Mouse (Mus musculus) kidney, adult 9 months (tissue): ENCODE measurements at regions not wholly inside any gene's neighbourhood (a gene's known extent, or its start where the extent isn't known, plus 50 kb on each side); places are given as distances from the start of the nearest gene placed in this dataset.

ENCODE experiments used
- DNase-seq: peaks from one replicate; pipeline ENCODE4 v3.0.0; 2022

DNA sequence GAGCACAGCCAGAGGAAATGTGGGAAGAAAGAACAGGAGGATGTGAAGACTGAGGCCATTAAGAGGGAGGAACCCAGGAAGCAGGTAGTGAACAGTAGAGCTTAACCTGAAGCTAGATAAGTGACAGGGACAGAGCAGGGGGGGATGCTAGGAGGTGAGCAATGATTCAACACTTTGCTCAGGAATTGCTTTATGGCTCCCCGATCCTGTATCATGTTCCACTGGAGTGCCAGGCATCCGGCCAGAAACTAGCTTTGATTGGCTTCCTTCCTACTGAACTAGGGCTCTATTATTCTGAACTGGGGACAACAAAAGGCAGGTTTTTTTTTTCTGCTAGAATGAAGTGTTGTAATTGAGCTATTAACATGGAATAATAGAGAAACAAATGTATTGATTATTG lies 493.1 kb upstream of the Fat3 start:
- DNase-seq, result no peak

DNA sequence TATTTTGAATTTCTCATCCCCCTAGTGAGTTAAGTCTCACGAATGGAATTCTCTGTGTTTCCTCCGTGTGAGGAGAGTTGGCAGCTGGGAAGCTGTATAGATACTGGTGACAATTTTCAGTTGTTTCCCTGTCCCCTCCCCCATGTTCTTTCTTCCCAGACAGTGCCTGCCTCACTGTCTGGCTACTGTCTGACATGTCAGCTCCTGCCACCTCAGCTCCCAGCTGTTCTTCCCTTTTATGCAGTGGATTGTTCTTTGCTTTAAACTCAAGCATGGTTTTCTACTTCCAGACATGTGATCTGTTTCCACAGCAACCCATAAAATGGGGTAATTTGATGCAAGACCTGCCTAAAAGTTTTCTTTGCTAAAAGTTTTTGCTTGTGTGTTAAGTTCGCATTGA lies 487.0 kb upstream of the Fat3 start:
- no peak for DNase-seq

DNA sequence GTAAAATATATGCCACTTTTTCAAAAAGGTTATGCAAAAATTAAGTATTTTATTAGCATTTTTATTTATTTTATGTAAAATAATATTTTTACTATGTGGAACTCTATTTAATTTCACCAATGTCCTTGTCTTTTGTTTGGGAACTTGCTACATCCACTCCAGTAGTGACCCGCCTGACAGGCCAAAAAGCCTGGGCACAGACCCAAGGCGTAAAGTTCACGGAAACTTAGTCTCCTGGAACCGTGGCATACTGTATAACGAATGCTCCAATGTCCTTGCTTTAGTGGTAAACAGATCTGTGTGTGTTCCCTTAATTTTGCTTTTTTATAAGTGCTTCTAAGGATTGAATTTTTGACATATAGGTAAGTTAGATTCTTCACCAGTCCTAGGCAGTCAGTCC lies 476.2 kb upstream of the Fat3 start:
- DNase-seq, result peak; percentile 91

DNA sequence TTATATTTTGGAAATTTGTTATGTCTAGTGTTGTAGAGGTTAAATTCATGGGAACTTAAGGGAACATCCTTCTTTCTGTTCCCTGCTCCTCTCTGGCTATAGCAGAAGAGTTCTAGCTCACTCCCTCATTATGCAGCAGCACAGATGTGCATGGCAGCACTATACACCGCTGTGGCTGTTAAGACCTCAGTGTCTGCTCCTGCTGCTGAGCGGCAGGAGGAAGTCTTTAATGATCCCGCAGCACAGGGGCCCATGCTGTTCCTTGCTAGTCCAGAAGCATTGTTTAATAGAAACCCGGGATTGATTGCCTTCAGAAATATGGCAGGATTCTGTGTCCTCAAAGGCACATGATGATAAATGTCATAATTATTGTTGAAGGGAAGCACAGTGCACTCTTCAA lies 469.3 kb upstream of the Fat3 start:
- no peak for DNase-seq

DNA sequence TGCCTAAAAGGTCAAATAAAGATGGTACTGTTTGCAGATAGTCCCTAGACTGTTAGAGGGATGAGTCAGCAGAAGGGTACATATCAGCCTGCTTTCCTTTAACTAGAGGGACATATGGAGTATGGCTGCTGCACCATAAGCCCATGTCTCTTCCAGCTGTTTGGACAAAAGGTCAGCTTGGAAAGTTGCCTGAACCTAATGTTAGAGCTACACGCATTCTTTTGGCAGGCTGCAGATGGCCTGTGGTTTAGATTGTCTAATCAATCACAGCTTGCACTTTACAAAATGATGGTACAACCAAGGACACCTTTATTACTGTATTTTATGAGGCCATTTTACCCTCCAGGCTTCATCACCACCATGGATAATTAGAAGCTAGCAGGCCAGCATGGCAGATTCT lies 432.5 kb upstream of the Fat3 start:
- DNase-seq, result no peak

DNA sequence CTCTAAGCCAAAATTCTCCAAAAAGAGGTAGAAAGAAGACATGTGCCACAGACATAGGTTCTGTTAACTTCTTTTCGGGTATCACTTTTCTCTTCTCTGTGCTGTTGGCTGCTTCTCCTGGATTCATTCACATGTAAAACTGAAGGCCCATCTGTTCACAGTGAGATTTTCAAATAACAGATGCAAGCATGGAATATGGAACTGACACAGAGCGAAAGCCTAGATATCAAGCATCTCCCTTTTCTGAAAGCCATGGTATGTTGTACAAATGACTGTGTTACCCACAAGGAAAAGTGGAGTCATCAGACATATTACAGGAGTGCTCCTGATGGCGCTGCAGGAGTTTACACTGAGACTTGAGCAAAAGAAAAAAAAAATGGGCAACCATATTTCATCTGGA lies 430.5 kb upstream of the Fat3 start:
- no peak for DNase-seq

DNA sequence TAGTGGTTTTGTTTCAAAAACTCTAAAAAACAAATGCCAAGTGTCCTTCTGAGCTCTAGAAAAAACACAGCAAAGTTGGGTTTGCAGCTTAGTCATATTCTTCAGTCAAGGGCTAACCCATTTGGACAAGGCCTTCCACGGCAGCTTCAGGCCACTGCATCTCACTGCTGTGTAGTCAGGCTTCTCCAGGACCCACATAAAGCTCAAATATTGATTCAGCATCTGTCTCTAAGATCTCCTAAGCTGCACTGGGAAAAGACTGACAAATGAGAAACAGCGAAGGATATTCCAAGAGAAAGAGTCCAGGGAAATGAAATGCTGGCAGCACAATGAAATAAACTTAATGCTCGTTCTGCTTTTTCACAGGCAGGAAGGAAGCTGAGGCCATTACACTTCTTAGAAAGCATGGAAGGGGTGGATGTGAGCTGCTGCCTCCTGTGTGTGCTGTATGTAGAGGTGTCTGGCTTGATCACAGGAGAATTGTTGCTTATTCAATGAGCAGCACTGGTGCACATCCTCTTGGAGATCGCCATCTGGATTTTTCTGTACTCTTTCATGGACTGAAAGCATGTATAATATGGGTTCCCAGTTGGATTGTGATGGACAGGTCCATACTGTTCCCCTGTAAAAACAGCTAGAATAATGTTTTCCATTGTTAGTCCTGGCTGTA lies 425.4 kb upstream of the Fat3 start:
- DNase-seq, result no peak

DNA sequence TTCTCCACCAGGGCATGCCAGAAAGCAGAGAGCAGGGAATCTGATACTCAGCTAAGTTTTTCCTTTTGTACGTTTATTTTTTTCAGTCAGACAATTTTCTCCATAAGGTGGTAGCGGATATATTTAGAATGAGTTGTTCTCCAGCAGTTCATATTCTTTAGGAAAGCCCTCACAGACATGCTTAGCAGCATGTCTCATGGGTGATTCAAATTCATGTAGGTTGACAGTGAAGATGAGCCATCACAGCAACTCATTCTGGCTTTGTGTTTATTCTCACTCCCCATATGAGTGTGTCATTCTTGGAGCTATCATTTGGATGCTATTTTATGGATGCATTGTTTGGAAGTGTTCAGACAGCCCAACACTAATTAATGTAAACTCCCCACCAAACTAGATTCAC lies 424.2 kb upstream of the Fat3 start:
- no peak for DNase-seq

DNA sequence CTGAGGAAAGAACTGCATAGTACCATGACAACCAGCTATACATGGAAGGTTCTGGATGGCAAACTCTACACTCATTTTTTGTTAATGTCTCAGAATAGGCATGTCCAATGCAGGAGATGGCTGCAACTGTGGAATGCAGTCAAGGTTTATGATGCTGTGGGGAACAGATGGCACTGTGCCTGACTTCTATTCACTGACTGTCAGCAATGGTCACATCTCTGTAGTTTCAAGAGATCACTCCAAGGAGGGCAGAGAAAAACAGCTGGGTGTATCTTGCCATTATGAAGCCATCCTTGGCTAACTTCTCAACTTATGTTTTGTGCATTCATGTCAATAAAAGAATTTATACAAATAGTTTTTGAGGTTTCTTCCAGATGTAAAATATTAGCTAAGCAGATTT lies 405.1 kb upstream of the Fat3 start:
- DNase-seq, result no peak

DNA sequence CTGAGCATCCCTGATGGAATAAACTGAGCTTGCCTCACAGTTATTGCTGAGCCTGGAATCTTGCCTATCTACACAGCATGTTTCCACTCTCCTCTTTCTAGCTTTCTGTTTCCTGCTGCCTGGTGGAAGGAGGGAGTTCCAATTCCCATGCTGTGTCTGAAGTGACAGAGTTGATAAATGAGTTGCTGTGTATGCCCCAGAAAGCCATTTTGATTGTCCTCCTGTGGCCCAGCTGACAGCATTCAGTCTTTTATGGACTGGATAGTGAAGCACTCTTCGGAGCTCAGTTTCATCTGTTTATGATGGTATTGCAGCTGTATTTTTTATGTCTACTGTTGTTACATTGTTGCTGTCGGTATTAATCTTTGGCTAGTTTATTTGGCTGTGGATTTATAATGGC lies 398.0 kb upstream of the Fat3 start:
- no peak for DNase-seq

DNA sequence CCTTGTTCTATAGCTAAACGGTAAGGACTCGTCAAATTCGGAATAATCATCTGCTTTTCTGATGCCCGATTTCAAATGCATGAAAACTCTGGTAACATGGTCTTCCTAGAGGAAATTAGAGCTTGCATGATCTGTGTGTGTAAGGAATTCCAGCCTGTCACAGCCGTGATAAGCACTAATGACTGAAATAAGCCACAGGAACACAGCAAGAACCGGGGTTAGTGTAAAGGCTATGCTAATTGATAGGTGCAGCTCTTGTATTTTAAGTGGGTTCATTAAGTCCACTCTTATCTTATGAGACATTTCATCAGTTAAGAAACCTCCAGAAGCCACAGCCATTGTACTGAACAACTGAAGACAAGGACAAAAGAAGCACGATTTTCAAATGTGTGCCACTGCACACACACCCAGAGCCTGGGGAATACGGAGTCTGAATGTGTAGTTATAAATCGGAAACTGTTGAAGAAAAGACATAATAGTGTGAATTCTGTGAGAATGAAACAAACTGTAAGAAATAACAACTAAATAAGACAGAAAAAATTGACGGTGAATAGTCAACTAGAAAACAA lies 351.5 kb upstream of the Fat3 start:
- no peak for DNase-seq

DNA sequence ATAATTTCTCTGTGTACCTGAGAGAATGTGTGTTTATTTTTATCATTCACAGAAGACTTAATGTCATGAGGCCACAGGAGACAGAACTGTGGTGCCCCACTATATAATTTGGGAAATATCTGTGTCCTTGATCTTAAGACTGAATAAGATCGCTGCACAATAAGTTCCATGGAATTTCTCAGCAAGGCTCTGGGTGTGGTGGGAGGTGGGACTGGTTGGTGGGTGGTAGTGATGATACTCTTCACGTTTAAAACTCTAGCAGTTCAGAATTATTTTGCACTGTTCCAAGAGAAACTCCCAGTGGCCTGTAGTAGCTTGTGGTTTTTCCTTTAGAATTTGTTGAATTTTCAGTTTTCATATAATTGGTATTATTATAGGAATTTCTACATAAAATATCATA lies 307.4 kb upstream of the Fat3 start:
- DNase-seq, result no peak

DNA sequence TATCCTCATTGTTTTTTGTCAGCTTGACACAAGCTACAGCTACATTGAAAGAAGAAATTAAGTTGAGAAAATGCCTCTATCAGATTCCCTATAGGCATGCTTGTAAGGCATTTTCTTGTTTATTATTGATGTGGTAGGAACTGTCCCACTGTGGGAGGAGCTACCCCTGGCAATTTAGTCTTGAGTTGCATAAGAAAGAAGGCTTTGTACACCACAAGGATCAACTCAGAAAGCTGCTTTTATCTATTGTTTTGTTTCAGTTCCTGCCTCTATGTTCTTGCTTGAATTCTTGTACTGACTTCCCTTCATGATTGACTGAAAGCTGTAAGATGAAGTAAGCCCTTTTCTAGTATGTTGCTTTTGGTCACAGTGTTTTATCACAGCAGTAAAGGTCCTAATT lies 271.8 kb upstream of the Fat3 start:
- DNase-seq, result no peak

DNA sequence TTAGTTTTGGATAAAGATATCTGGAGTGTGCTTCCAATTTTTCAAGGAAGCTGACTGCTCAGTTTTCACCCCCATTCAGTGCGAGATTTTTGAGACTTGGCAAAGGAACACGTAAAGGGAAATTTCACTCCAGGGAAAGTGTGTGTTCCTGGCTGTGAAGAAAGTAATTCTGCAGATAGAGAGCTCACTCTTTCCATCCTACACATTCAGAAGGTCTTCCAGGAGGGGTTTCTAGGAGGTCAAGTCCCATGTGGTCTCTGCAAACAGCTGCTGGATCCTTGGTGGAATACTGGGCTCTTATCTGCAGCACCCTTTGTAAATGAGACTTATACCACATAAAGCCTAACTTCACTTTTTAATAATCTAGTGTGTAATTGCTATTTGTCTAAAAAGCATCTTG lies 226.6 kb upstream of the Fat3 start:
- DNase-seq, result no peak

DNA sequence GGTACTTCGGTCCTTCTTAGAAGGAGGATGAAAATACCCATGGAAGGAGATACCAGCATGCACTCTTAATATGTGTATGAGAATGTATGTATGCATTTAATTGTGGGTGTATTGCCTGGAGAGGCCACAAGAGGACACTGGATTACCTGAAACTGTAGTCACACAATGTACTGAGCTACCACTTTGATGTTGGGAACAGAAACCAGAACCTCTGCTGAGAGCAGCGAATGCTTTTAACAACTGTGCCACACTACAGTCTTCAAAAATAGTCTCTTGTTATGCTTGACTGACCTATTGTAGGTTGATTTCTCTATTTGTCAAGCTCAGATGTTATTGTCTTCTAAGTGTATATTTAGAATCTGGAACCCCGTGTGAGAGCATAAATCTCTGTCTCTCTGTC lies 201.3 kb upstream of the Fat3 start:
- no peak for DNase-seq

DNA sequence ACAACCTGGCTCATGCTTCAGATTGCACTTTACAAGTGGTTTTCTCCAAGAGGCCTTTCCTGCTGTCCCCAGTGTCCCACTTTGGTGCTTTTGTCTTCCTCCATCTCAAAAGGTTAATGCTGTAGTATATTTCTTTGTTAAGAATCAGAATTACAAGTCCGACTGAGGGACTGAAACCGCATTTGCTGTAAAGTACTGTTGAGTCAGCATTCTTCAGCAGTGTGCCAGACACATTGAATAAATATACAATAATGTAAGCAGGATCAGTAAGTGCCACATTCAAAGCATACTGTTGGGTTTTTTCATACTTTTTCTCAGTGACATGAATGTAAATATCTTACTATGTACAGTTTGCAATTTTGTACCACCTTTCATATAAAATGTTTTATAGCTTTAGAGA lies 160.4 kb upstream of the Fat3 start:
- DNase-seq, result no peak

DNA sequence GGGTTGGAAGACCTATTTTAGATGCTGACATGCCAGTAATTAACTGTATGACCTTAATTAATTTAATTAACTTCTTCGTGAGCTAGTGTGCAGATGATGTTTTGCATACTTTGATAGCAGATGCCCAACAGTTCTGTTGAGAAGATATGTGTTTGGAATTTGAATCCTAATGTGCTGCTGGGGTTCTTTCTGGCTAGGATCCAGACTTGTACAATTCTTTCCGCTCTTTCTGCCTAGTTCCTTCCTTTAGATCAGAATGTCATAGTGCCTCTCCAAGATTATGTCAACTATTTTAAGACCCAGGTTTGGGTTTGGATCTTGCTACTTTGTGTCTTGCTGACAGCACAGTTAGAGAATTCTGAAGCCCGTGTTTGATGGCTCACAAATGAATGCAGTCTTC lies 159.9 kb upstream of the Fat3 start:
- DNase-seq, result no peak
